Mouse (Mus musculus) brain, embryonic 14.5 days (tissue): ENCODE measurements around the gene Papolg. TPM values are rescaled to one million over a fixed set of nuclear protein-coding genes. Genes with fewer than 3 reads are reported as not detected.
"Not testable (repeated sequence)": the region's sequence is repeated elsewhere in the genome, so short reads cannot be mapped to it uniquely, and the experiment has no call there.

Experiments used
- DNase-seq: peaks from one replicate; pipeline ENCODE4 v3.0.0-alpha.2; 2011; ENCODE audit warnings: low read depth
- CTCF ChIP-seq: fragments of 200-500 bp; IDR thresholded peaks from 2 replicates; pipeline ENCODE4 v1.5.1; 2012; ENCODE audit warnings: inconsistent platforms, mild to moderate bottlenecking, moderate library complexity, borderline replicate concordance; ENCODE audit not compliant: insufficient read depth, insufficient read length; ENCODE audit errors: extremely low read depth
- POLR2A ChIP-seq: fragments of 200-500 bp; IDR thresholded peaks from 2 replicates; pipeline ENCODE4 v1.6.1; 2012; ENCODE audit warnings: mild to moderate bottlenecking, inconsistent platforms, borderline replicate concordance; ENCODE audit not compliant: poor library complexity, insufficient read depth, insufficient read length, severe bottlenecking; ENCODE audit errors: extremely low read depth
- polyA plus RNA-seq: library from polyadenylated mRNA; depleted of rRNA; stranded (reverse); fragments of >200 nt; gene quantifications from 2 replicates; pipeline ENCODE4 v1.2.3, GENCODE M21; 2012; rRNA removed

Papolg gene
- 19.4 and 19.8 TPM in 2 replicates for polyA plus RNA-seq

DNA sequence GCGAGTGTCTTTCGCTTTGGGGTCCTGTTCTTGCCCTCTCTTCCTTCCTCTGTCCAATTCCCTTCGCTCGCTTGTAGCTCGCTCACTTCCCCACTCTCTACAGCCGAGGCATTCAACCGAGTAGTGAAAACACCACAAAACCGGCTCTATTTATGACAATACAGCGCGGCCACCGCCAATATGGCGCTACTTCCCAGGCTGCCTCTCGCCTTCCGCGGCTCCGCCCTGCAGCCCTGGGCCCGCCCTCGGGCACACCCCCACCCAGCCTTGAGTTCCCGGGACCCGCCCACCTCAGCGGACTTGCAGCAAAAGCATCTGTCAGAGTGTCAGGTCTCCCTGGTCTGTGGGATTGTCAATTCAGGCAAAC is at the start of gene Papolg:
TSS of gene Papolg (minus strand) at position 194 of the 367 bp plus-strand sequence.
- DNase-seq = peak; percentile 97
- TF ChIP-seq POLR2A (peak; percentile 73; the same call in 1 of the 2 replicates), CTCF (no peak)

DNA sequence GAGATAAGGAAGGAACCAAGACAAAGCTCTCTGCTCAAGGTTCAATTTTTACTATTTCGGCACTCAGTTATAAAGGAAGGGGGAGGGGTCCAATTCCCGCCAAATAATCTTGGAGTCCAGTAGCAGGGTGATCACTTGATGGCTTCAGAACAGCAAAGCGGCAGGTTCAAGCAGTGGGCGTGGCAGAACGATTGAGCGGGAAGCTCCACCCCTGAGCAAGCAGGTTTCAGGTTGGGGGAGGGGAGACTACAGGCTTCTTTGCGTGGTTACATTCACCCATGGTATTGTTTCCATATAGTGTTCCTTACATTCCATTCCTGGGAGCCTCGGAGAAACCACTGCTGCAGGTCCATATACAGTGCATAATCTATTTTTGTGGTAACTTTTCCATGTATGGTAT is 33.1 kb upstream of the Papolg start:
- DNase-seq = not testable (repeated sequence)

DNA sequence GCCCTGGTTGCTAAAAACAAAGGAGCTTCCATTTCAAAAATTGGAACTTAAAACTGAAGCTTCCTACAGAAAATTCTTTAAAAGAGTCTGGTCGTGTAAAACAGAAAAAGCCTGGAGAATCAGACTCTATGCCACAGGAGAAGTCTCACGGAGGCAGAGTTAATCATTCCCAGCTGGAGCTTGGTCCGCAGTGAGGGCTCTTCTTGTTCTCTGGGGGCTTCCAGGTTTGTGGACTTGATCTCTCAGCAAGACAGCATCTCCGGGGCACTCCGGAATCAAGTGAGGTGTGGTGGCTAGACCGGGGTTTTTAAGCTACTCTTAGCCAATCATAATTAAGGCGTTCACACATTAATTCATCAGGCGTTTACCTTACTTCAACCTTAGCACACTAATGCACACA is 32.6 kb upstream of the Papolg start:
- TF ChIP-seq CTCF (no peak), POLR2A (no peak)
- no peak for DNase-seq

DNA sequence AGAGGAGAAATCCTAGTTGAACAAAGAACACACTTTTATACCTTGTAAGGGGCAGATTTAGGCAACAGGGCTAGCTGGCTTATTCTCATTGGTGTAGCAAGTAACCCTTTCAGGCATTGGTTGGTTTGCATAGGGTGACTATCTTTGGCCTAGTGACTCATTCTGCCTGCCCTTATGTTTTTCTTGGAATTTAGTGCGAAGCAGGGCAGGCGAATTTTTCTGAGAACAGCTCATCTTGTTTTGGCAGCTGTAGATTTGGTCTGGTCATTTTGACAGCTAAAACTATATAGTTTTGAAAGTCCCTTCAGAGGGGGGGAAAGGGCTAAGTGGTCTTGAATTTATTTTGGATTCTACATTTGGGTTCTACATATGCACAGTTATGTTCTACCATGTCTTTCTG is 18.8 kb upstream of the Papolg start:
- DNase-seq = not testable (repeated sequence)

DNA sequence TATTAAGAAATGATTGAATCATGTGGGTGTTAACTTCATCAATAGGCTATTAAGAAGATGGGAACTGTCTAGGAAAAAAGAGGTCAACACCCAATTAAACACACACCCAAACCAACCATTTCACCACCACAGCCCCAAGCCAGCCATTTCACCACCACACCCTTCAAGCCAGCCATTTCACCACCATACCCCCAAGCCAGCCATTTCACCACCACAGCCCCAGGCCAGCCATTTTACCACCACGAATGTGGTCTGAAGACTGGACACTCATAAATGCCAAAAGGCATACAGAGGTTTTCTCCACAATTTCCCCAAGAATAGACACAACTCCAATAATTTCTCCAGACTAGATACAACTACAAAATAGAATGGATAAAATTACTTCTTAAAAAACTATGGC is 8.9 kb upstream of the Papolg start:
- TF ChIP-seq CTCF = no peak
- no peak for TF ChIP-seq POLR2A
- no peak for DNase-seq

DNA sequence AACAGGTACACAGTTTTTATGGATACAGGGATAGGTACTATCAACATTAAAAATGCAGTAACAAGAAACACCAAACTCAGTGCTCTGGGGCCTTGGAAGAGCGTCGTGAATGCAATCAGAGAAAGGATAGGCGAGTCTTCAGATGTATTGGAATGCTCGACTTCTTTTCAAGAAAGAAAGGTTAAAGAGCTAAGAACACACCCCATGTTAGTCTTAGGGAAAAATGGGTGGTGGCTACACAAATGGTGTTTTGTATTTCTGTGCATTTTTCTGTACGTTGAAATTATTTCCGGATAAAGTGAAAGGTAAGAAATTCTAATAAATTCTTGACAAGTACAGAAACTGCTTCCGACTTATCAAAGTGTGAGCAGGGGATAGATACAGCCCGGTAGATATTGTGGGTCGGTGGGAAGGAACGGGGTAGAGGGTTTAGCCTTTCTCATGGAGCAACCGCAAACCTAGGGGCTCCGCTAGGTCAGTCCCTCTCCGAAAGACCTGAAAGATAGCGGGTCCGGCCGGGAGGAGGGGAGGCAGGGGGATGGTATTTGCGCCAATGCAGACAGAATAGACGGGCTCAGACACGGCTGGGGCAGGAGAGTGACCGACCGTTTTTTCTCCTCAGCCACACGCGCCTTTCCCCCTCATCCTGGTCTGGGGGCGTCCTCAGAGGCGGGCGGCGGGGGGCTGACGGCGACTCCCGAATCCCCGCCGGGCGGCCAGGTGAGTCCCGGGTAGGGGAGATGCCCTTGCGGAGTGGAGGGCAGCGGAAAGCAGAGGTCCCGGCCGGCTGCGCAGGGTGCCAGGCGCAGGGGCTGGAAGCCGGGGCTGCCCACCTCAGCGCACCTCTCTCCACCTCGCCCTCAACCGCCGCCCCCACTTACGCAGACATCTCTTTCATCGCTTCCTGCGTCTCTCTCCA is 653 bp downstream of the Papolg start:
- TF ChIP-seq CTCF (no peak), POLR2A (no peak)
- peak; percentile 49 for DNase-seq

DNA sequence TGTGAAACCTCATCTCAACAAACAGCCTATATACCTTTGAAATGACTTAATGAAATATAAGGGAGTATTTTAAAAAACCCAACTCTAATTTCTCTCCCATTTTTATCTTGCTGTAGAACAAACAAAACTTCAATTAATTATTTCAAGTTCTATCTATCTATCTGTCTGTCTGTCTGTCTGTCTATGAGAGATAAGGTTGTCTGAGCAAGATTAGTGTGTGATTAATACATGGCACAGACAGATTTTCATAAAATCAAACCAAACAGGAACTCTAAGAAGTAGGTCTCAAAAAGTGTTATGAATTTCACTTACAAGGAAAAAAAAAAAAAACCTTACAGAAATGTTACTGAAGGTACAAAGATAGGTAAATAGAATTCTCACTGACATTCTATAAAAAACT is 1.5 kb downstream of the Papolg start:
- DNase-seq = no peak
- TF ChIP-seq CTCF (no peak), POLR2A (no peak)

DNA sequence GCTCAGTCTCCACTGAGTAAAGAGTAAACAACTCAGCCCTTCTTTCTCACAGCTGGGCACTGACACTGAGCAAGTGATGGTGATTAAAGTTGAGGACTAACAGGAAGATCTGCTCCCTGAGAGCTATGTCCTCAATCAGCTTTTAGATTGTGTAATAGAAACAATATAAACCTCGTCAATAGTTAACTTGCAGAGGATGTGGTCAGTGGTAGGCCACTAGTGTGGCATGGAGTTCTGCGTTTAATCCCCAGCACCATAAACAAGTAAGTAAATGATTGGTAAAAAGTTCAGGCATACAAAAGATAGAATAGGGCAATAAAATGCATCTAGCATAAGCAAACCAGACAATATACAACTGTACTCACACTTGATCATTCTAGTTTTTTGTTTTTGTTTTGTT is 30.7 kb downstream of the Papolg start:
- DNase-seq = no peak
- no peak for TF ChIP-seq POLR2A
- TF ChIP-seq CTCF = no peak

DNA sequence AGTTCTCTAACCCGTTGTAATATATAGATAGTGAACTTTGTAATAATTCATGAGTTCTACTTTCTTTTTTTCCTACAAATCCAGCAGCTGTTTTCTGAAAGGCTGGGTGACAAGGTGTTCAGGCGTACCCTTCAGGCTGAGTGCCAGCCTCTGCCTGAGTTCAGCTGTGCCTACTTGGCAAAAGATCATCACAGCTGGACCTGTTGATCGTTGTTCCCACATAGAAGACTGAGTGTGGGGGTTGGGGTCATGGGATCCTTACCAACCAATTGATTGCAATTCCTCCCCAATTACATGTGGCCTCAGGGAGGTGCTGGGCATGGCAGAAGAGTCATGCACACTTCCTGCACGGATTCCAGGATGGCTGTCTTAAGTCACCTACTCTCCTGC is 38.3 kb downstream of the Papolg start:
- TF ChIP-seq POLR2A = no peak
- TF ChIP-seq CTCF = no peak
- DNase-seq = no peak

DNA sequence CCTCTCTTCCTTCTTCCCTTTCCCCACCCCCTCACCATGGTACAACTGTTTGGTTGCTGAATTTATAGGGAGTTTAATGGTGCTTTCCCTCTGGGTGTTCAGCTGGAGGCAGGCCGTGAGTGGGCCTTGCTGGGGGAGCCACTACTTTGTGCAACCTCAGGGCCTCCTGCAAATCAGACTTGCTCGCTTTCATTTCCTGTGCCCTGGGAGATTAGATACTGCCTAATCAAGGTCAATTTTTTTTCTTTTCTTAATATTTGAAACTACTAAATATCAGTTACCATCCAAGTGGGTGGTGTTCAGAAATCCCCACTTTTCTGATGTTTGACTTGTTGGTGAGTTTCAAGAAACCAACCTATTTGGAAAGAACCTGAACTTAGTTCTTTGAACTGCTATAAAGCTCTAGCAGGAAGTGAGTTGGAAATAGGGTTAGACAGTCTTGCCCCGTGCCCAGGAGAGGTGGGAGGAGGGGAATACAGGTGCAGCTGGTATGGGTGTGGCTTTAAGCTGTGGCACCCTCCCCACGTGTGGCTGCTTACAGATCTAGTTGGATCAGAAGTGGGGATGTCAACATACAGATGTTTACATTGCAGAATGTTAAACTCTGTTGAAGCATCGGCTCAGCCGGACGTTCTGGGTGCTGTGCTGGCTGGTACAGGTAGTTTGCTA is 38.9 kb downstream of the Papolg start:
- no peak for DNase-seq
- TF ChIP-seq POLR2A (no peak), CTCF (no peak)

DNA sequence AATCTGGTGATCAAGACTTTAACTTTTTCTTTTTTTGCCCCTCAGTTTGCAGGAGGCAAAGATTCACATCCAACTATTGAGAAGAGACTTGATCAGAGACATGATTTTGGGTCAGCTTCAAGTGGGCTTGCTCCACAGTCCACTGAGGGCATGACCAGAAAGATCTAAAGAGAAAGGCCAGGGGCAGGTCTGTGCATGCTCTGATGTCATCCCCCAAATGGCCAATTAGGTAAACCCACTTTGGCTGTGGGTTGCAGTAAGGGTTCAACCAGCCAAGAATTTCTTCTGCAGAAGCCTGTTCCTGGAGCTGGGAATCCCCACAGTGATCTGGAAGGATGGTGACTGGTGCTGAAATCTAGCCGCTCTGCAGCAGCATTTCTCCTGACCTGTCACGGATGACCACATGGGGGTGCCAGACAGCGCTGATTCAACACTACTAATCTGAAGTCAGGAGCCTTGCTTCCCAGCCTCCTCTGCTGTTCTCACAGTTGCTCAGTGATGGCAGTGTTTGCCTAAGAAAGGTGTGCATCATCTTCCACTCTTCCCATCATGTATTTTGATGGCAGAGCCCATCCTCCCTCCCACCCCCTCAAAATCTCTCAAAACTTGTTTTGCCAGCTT is 39.8 kb downstream of the Papolg start:
- TF ChIP-seq CTCF (peak; percentile 77), POLR2A (no peak)
- DNase-seq = peak; percentile 72

DNA sequence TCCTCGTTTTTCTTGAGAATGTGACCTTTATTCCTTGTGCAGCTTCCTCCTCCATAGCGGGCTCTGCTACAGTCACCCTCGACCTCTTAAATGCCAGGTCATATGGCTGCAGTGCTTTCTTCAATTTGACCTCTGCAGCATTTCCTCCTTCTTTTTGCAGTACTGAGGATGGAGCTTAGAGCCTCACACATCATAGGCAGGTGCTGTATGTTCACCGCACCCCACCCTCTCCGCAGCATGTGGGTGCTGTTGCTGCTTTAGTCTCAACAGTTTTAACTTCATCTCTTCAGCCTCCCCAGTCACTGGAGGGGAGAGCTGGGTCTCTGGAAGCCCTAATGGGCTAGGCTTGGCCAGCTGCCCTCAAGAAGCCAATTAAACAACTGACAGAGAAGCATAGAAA is 41.7 kb downstream of the Papolg start:
- no peak for DNase-seq
- TF ChIP-seq CTCF (no peak), POLR2A (no peak)
